Mouse (Mus musculus) 416B (cell line): ENCODE data around the gene Nek10.
"Not testable (repeated sequence)": the region's sequence is repeated elsewhere in the genome, so short reads cannot be mapped to it uniquely, and the experiment has no call there.

Experiments used
- DNase-seq: peaks from one replicate; pipeline ENCODE4 v3.0.0; 2011; ENCODE audit warnings: low read depth

Gene Nek10

DNA sequence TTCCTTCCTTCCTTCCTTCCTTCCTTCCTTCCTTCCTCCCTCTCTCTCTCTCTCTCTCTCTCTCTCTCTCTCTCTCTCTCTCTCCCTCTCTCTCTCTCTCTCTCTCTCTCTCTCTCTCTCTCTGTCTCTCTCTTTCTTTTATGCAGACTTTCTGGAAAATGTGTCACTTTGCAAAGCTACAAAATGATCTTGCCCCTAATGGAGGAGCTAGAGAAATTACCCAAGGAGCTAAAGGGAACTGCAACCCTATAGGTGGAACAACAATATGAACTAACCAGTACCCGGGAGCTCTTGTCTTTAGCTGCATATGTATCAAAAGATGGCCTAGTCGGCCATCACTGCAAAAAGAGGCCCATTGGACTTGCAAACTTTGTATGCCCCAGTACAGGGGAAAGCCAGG is at the start of gene Nek10:
Gene Nek10 (plus strand): TSS at position 301 of the 400 bp plus-strand sequence.
- DNase-seq: not testable (repeated sequence)

DNA sequence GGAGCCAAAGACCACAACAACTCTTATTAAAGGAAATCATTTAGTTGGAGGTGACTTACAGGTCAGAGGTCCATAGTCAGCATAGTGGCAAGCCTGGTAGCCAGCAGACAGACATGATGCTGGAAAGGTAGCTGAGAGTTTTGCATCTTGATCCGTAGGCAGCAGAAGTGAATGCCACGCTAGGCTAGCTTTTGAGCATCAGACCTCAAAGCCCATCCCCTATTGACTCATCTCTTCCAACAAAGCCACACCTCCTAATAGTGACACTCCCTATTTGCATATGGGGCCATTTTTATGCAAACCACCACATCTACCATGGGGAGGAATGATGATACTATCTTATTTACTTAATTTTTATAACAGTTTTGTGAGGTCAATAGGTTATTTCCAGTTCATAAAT is 22.0 kb upstream of the Nek10 start:
- DNase-seq: peak; percentile 33

DNA sequence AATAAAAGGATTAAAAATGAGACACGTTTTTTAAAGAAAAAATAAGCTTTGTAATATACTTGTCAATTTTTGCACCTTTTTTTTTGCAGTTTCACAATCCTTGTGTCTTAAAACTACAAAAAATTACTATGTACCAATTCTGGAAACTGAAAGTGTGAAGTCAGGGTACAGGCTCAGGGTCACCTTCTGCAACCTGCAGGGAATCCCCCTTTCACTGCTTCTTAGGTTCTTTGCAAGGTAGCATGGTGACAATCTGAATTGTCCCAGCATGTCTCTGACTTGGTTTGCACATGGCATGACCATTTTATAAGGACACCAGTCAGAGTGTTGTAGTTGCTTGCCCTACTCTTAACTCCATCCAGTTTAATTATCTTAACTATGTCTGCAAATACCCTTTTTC is 19.0 kb upstream of the Nek10 start:
- no peak for DNase-seq

DNA sequence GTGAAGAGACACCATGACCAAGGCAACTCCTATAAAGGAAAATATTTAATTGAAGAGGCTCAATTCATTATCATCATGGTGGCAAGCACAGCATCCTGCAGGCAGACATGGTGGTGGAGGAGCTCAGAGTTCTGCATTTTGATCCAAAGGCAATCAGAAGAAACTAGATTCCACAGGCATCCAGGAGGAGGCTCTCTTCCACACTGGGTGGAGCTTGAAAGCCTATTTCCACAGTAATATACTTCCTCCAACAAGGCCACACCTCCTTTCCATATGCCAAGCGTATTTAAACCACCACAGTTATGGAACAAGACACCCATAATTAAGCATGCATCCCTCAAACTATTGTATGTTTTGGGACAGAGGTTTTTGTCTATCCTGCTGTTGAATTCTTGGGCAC is 16.2 kb upstream of the Nek10 start:
- DNase-seq: no peak

DNA sequence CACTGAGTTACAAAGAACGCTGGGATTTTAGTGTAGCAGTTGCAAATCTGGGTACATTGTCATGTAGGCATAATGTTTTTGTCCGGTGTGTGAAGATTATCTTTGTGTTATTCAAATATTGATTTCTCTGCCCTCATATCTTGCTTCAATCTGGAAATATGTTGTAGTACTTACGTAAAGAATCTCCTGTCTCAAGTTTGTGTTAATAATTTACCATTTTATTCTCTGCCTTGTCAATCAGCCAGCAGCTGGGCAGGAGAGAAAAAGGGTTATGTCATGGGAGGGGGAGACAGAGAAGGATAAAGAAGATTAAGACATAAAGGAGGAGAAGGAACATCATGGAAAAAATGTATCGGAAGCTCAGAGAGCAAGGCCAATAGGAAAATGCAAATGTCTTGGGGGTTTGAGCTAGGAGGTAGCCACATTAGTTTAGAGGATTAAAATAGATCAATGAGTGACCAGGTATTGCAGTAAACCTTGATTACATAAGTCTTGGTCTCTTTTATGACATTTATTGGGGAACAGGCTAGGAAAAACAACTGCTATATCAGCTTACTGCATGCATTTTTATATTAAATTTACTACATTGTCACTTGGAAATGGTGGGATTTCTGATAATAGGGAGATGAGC is 13.3 kb upstream of the Nek10 start:
- no peak for DNase-seq

DNA sequence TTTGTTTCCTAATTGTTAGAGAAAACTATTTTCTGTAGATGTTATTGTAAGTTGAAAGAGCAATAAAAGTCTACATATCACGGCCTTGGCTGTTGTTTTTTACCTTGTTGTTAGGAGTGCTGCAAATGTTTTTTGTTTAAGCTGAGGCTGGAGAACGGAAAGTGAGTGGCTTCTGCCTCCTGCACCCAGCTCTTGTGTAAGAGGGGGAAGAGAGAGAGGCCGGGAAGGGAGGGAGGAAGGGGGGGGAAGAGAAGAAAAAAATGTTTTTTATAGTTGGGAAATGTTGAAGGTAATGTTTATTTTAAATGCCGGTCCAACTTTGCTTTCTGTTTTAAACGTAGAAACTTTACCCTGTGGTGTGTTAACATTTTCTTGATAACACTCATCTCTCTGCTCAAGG is 3.4 kb upstream of the Nek10 start:
- DNase-seq: no peak

DNA sequence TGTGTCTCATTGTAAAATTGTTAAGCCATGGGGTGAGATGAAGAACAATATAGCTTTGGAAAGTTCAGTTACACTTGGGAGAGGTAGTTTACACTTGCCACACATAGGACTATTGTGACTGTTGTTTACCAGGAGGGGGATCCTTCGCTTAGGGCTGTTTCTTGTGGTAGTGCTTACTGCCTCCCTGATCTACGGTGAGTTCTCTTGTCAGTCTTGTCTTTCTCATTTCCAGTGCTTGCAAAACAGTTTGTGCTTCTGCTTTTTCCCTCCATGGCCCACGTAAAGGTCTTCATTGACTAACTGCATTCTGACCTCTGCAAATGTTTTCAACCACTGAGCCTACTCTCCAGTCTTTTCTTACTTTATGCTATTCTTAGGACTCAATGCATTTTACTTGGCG is 2.9 kb upstream of the Nek10 start:
- DNase-seq: peak; percentile 37

DNA sequence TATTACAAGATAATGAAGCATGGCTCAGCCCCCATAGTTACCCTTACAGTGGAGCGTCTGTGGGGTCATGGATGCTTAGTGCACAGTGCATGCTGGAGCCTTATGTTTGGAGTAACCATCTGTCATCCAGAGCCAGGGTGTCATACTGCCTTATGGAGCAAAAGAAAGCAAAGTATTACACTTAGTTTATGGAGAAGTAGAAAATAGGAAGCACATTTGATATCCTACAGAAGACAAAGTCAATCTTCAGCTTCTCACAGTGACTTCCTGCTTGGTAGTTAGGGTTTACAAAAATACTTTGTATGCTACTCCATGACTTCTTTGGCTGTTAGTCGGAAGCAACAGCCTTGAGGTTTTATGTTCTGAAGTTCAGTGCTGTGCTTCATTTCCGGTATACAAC is 2.4 kb upstream of the Nek10 start:
- DNase-seq: no peak

DNA sequence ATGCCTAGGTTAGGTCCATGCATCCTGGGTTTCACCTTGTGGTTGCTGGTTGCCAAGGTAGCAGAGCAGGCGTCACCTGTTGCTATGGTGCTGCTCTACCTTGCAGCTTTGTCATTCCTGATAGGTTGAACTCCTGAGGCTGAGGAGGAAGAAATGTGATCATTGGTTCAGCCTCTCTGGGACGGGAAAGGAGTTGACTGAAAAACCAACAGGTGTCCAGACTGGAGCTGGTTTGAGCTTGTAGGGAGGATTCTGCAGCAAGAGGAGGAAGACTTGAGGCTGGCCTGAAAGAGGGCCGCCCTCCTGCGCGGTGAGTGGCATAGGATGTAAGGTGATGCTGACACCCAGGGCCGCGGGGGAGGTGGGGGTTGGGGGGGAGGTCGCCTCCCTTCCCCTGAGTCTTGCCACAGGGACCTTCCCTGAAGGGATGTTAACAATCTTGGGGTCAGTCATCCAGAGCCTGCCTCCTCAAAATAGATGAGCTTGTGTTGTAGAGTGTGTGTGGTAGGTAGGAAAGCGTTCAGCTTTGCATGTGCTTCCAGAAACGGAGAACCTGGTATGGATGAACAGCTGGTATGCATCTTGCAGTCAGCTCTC is 804 bp downstream of the Nek10 start:
- DNase-seq: no peak

DNA sequence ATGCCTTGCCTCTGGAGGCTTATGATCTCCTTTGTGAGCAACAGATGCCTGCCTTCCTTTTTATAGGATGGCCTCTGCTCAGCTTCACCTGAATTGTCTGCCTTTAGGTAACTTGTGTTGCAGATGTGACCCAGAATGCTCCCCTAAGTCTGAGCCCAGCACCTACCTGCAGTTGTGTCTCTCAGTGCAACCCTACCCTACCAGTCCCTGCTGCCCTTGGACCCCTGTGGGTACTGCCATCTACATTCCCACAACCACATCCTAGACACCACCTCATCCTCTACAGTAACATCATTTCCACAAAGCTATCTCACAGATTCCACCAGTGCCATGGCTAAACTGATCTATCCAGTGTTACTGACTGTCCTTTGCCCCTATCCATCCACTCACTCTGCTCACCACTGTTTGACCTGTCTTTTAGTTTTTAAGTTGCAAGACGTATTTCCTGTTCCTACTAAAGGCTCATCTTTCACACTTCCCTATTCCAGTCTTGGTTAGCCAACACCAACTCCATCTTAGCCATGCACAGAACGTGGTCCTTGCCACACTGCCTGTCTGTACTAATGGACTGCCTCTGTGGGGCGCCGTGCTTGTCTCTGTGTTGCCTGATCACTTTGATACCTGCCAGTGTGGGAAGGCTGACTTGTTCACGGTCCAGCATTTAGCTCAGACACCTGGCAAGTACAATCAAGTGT is 1.4 kb downstream of the Nek10 start:
- DNase-seq: peak; percentile 39

DNA sequence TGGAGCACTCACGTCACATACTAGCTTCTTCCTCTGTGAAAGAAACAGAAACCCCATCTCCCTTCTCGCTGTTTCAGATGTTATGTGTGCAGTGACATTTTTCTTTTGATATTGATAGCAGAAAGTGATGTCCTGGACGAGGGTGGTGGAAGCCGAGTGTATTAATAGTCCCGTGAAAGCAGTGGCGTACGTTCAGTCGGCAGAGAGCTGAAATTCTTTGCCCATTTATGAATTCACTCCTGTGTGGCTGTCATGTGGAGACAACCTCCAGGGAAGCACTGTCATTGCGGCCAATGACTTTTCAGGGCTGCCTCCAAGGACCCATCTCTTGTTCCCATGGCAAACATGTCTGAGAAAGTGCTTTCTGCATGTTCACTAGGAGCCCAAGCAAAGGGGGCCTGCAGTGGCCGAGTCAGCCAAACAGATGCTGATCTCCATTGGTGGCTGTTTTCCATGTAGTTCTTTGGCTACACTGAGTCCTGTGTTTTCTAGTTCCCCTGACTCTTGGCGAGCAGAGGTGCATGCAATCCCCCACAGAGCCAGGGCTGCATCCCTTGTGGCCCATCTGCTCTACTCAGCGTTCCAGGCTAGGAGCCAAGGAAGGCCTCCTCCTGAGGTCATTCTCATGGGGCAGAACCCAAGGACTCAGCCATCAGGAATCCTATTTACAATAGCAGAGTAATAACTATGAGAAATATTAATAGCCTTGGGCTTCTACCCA is 29.5 kb downstream of the Nek10 start:
- DNase-seq: no peak

DNA sequence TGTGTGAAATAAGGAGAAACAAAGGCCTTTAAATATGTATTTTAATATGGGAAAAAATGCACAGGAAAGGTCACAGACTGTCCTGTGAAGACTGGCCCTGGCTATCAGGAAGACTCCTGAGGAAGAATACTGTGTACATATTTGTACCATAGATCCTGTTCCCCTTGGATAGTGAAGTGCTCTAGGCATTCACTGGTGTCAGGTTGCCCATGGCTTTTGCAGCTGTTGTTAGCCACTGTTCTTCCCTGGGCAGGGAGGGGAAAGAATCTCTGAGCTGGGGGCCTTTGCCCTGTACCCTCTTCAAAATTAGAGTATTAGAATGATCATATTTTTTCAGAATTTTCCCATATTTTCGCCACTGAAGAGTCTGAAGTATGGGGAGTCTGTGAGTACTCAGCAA is 30.3 kb downstream of the Nek10 start:
- no peak for DNase-seq

DNA sequence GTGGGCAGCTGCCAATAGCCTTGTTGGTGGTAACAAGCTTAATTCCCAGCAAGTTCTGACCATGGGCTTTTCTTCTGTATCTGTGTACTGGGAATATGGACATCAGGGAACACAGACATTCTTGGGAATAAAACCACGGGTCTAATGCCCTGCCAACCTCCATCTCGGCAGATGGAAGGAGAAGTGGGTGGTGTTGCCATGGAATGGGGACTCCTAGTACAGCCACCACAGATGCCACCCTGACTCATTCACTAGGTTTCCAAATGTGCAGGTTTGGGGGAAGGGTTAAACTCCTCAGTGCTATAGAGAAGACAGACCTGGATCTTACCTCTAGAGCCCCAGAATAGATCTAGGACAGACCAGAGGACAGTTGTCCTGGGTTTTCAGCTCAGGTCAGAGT is 31.1 kb downstream of the Nek10 start:
- no peak for DNase-seq

DNA sequence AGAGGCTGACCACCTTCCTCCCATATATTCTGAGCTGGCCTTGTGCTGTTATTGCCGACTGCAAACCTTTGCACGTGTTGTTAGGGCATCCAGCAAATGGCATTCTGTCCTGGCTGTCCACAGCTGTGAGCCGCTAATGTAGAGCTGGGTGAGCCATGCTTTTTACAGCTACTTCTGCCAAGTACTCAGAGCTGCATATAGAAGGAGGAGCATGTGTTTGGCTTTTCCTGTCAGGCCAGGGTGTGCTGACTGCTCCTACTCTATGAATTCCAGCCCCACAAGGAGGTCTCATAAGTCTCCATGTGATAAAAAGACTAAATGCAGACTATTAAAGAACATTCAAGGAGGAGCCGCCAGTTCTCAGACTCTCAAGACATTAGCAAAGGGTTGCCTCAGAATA is 34.4 kb downstream of the Nek10 start:
- no peak for DNase-seq

DNA sequence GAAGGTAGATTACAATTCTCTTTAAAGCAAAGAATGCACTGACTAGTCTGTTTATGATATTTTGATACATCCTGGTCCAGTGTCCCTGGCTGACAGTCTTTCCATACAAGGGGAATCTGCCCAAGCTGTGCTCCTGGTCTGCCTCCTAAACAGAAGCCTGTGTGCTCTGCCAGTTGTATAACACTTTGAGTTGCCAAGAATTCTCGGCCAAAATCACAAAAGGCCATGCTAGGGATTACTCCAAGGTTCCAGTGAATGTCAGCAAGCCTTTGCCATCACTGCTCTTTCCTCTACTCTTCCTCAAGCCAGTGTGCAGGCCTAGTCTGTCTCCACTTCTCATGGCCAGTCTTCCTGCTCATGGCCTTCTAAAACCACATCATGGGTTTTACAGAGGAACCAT is 34.9 kb downstream of the Nek10 start:
- DNase-seq: no peak

DNA sequence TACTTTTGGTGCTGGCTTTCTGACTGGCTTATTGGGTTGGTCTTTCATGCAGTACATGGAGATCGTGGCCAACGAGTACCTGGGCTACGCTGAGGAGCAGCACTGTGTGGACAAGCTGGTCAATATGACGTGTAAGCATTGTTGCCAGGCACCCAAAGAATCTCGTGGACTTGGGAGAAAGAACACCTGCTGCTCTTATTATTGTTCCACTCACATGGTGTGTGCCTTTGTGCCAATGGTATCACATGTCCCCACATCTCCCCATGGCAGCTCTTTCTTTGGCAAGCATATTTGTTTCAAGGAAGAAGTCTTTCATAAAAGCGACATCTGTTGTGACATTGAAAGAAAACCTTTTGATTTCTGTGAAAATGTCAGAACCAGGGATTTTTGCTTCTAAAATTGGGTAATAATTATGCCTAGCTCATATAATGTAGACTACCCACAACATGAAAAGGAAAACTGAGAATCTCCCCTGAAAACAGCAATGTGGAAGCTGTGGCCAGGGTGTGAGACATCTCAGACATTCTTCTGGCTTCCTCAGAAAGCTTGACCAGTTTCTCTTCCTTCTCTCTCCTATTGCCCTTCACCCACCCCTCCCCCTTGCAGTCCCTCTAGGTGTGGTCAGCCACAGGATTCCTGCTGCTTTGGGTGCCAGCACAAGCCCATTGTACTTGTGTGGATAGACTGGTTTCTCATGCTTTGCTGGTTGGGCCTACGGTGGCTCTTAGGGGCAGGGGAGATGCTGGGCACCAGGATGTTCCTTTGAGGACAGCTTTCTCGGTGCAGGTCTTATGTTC is 39.7 kb downstream of the Nek10 start:
- no peak for DNase-seq

DNA sequence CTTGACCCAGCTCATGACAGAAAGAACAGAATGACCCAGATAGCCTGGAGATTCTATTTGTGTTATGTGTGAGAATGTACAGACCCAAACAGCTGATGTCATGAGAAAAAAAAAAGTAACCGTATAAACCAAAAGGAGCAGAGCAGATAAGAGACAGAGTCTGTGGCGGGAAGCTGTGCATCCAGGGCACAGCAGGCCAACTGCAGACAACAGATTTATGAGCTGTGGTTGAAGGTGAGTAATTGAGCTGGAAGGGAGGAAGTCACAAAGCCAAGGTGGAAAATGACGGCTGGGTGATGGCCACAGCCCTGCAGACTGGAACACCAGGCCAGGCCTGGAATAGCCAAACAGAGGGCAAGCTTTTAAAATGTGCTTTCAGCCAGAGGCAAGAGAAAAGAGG is 49.6 kb downstream of the Nek10 start:
- peak; percentile 71 for DNase-seq

DNA sequence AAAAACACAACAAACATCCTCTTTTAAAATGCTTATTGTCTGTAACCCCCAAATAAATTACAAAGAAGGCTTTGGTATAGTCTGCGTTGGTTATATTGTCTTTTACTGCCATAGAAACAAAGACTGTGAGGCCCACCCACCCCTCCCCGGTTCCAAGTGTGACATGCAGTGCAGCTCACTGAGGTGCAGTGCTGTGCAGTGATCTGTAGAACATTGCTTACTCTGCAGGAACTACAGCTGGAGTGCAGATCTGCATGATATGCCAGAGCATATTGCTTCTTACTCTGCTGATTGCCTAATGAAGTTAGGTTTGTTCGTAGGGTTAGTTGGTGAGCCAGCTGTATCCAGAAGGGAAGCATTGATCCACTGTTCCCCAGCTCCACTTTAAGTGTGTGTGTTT is 57.1 kb downstream of the Nek10 start:
- no peak for DNase-seq

DNA sequence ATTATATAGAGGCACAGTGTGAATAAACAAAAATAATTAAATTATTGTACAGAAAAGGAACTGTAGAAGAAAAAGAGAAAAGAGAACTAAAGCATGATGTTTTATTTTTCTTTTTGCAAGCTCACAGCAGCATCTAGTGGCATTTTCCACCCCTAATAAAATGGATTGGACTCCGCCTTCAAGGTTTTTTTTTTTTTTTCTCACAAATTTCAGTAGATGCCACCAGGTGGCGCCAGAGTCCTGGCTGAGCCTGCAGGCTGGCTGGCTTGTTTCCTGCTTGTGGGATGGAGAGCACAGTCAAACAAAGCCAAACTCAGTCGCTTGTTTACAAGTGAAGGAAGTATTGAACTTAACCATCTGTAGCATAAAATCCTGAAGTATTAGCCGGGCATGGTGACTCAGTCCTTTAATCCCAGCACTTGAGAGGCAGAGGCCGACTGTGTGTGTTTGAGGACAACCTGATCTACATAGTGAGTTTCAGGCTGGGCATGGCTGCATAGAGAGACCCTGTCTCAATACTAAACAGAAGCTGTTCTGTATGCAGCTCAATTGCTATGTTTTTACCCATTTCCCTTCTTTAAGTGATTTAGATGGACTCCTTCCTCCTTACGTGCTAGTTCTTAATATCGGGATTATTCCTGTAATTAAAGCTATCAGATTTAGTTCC is 60.6 kb downstream of the Nek10 start:
- peak; percentile 93 for DNase-seq

DNA sequence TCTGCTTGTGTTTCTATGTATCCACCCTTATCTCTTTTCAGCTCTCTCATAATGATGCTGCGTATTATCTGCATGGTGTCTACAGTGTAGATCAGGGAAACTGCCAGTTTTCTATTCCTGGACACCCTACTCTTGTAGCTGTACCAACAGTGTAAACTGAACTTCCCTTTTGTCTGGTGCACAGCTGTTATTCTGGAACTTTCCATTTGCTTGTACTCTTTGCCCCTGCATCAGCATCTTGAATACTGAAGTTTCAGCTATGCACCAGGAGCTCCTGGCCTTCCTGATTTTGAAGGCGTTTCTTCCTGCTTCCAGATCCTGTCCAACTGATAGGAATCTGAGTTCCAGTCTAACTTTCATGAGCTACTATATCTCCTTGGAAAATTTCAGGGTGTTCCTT is 66.0 kb downstream of the Nek10 start:
- DNase-seq: no peak

DNA sequence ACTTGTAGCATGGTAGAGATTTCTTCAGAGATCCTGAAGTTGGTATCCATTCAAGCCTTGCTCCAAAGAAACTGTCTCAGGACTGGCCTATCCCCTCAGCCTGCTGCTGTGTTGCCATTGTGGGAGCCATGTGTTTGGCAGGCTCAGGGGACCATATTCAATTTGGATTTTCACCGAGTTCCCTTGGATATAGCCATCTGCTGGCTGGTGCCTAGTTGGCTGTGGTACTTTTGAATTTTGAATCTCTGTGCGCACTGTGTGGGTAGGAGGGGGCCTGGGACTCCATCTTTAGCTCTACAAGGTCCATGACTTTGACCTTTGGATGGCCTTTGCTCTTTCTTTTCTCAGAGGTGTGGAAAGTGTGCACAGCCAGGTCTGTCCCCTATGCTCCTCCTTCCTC is 66.8 kb downstream of the Nek10 start:
- DNase-seq: no peak

DNA sequence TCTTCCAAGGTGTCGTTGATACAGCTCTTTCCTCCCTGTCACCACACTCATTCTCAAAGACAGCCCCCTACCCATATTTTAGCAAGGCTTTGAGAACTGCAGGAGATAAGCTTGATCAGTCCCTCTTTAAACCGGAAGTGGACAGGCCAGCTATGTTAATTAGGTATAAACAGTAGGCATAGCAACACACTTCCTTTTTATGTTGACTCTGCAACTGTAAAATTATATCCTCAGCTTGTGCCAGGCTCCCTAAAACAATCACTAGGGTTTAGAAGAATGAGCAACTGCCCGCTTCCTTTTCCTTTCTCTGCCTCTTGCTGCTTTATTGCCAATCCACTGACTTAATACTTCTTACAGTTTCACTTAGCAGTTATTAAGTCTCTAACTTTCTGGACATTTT is 67.2 kb downstream of the Nek10 start:
- DNase-seq: peak; percentile 83
